Mouse (Mus musculus) testis, adult 2 months (tissue): Measurements from ENCODE around the gene Crhr1.

Experiments
- CTCF ChIP-seq: fragments of 200-500 bp; IDR thresholded peaks from 2 replicates; pipeline ENCODE4 v1.5.1; 2012; ENCODE audit warnings: low read depth, mild to moderate bottlenecking, inconsistent platforms, low read length, moderate library complexity; ENCODE audit not compliant: control insufficient read depth, insufficient read depth, insufficient replicate concordance
- POLR2A ChIP-seq: fragments of 200-500 bp; IDR thresholded peaks from 2 replicates; pipeline ENCODE4 v1.6.1; 2012; ENCODE audit warnings: low read depth, mild to moderate bottlenecking, inconsistent platforms, low read length, moderate library complexity; ENCODE audit not compliant: control insufficient read depth

- TF ChIP-seq CTCF (no peak), POLR2A (no peak)
Observed at GRCm38 (mm10) chr11:104114690-104115089, 18.0 kb upstream of the Crhr1 start.
